Mouse (Mus musculus) testis, postnatal 14 days (tissue): ENCODE results near the gene Snf8.

Source experiments
- DNase-seq: peaks from one replicate; pipeline ENCODE4 v3.0.0; 2021; ENCODE audit warnings: low spot score

Snf8 gene

DNA sequence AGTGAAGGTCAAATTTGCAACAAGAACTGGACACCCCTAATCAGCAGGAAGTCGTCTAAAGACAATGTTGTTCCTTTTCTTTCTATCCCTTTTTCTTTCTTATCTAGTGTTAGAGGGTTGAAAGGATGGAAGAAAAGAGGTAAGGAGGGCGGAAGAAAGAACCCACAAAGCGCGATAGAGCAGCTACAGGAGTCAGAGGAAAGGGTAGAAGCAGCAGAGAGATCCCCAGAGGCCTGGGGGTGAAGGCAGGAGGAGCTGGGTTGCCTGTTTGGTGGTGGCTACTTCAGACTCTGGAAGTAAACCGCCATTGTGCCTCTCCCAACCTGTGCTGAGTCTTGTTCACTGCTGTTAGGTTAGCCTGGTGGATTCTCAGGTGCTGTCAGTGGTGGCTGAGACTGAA lies 6.6 kb upstream of the Snf8 start:
- DNase-seq, result no peak

GRCm38 (mm10) chr11:96030571-96030970 lies 4.1 kb upstream of the Snf8 start:
- DNase-seq, result no peak

- no peak for DNase-seq
Measured at GRCm38 (mm10) chr11:96031701-96032100, 3.0 kb upstream of the Snf8 start.

GRCm38 (mm10) chr11:96033264-96033663 lies 1.4 kb upstream of the Snf8 start:
- no peak for DNase-seq

DNA sequence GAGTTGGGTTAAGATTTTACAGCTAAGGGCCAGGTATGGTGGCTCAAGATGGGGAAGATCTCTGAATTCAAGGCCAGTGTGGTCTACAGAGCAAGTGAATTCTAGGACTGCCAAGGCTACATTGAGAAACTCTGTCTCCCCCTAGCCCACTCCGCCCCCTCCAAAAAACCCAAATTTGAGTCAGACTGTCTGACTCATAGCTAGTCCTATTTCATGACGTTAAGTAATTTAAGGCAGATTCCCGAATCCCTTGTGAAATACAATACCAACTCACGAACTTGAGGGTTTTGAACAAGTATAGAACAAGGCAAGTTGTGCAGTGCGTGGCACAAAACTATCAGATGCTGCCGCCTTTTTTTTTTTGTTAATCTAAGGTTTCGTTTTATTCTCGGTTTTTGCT lies 569 bp upstream of the Snf8 start:
- no peak for DNase-seq

DNA sequence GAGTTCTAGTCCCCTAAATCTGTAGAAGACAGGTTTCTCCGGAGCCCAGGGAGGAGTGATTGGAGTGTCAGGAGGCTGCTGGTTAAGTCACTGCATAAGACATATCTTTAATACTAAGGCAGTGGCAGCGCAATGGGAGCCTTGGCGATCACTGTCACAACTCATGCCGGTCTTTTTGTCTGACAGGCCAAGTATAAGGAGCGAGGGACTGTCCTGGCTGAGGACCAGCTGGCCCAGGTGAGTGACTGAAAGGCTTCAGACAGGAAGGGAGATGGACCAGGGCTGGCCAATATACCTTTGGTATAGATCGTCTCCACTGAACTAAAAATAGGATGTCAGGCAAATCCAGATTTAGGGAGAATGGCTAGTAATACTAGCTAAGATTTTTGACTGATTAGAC lies 448 bp downstream of the Snf8 start:
- no peak for DNase-seq

DNA sequence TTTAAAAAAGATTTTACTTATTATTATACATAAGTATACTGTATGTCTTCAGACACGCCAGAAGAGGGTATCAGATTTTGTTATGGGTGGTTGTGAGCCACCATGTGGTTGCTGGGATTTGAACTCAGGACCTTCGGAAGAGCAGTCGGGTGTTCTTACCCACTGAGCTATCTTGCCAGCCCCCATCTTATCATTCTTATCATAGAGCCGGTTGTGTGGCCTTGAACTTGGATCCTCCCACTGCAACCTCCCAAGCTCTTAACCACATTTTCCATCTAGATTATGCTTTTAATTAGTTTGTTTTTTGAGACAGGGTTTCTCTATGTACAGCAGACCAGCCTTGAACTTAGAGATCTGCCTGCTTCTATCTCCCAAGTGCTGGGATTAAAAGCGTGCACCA lies 2.8 kb downstream of the Snf8 start:
- DNase-seq, result no peak

- DNase-seq, result peak; percentile 28
Measured at GRCm38 (mm10) chr11:96038560-96038959, 3.9 kb downstream of the Snf8 start.

- DNase-seq, result no peak
Measured at GRCm38 (mm10) chr11:96044803-96045567, 10.3 kb downstream of the Snf8 start.

DNA sequence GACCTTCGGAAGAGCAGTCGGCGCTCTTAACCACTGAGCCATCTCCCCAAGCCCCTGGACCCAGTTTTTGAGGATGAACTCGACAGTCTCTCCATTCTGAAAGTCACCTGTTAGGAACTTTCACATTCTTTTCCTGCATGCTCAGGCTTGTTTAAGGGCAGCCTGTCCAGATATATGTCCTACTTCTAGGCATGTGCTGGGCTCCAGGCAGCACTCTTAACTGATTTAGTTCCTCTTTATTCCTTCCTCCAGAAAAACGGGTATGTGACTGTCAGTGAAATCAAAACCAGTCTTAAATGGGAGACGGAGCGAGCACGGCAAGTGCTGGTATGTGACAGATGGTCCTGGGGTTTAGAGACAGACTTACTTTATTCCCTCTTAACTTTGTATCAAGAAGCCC lies 11.3 kb downstream of the Snf8 start:
- no peak for DNase-seq

DNA sequence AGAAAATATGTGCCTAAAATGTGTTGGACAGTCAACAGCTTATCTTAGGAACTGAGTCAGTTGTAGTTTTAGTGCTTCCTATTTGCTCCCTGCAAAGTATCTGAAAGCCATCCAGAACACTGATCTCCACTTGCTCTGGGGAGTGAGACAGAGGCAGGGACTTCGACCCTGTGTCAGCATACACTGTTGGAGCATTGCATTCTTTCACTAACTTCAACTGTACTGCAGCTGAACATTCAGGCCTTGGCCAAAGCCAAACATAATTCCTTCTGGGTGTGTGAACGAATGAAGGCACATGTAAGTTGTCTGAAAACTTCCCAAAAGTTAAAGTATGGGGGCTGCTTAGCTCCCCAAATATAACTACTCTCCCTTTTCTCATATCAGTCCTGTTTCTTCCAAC lies 12.1 kb downstream of the Snf8 start:
- DNase-seq, result no peak

- DNase-seq, result no peak
Measured at GRCm38 (mm10) chr11:96047469-96048373, 13.0 kb downstream of the Snf8 start.

DNA sequence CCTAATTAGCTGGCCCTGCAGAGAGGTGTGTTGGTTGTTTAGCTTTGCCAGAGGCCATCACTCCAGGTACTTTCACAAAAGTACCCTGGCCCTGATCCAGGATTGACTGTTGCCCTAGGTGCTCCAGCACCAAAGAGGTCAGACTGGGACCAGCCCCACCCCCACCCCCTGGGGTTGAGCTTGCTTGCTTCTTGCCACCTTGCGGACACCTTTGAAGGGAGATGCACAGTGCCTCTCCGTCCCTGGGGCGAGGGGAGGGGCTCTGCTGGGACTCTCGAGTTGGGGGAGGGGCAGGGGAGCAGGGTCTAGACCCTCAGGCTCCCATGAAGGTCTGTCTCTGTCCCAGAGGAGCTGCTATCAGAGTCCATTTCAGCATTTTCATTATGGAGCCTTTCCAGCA lies 15.3 kb downstream of the Snf8 start:
- DNase-seq, result no peak

- DNase-seq, result no peak
Measured at GRCm38 (mm10) chr11:96050854-96051253, 16.2 kb downstream of the Snf8 start.

DNA sequence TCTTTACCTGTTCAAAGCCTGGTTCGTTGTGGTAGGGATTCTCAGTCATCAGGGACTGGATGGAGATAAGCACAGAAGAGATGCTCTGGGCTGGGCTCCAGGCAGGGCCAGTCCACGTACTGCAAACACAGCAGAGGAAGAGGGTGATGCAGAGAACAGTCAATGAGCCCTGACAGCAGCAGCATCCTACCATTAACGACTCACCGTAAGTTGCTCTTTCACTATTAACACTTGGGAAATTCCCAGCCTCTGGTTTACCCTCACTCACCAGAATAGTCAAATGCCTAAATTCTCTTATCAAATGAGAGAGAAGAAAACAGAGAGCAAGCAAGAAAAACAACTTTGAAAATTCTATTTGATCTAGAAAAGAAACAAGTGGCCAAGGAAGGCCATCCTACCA lies 23.6 kb downstream of the Snf8 start:
- no peak for DNase-seq

GRCm38 (mm10) chr11:96064521-96065214 lies 30.0 kb downstream of the Snf8 start:
- peak; percentile 67 for DNase-seq

DNA sequence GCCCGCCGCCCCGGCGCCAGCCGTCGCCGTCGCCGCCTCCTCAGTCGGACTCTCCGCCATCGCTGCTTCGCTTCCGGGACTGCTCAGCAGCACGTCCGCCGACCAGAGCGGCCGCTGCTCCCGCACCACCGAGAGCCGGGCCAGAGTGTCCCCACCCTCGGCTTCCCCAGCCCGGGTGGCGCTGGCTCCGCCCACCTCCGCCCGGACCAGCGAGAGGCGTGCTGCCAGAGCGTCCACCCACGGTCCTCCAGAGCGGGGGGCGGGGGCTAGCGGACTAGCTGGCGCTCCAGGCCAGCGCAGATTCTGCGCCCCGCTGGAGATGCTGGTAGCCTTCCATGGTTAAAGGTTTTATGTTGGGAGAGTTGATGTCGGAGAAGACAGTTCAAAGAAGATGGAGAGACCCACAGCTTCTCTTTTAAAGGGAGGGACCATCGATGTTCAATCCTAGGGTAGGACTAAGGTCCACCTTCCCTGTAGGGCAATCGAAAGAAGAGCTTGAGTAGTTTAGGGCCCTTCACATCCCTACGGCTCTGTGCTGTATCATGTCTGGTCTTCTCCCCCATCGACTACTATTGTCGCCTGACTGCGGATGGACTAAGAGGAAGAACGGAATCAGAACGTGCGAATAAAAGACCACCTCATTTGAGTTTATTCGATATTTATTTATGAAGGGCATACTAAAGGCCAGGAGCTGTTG lies 30.7 kb downstream of the Snf8 start, which contains the start of gene Ube2z:
Ube2z (minus strand) TSS at position 174 of the 697 bp plus-strand sequence.
- peak; percentile 97 for DNase-seq

GRCm38 (mm10) chr11:96068231-96068630 lies 33.5 kb downstream of the Snf8 start:
- DNase-seq, result no peak

- no peak for DNase-seq
Measured at GRCm38 (mm10) chr11:96070353-96070752, 35.7 kb downstream of the Snf8 start.

DNA sequence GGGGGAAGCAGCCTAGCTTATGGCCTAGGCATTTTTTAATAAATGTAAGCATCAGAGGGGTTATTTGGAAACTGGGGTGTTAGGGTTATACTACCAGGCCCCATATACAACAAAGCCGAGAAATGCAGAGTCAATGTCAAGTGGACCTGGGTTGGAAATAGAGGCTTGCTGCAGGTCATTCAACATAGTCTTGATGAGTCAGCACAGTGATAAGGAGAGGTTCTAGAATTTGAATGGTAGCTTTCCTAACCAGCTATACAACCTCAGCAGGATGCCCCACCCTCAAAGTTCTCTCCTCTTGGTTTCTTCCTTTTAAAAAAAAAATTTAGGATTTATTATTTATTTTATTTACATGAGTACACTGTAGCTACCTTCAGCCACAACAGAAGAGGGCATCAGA lies 36.3 kb downstream of the Snf8 start:
- no peak for DNase-seq

- no peak for DNase-seq
Measured at GRCm38 (mm10) chr11:96073295-96073993, 38.8 kb downstream of the Snf8 start.
